Mouse (Mus musculus) CD4-positive naive resting alpha-beta T cell, adult 76 days (primary cell): ENCODE measurements around the gene Gm3106. TPM values are rescaled to one million over a fixed set of nuclear protein-coding genes. Genes with fewer than 3 reads are reported as not detected.

Source experiments
- total RNA-seq: library from RNA; stranded (reverse); gene quantifications from one replicate; pipeline ENCODE4 v1.2.4, GENCODE M21; 2023

Gm3106 gene
- total RNA-seq: not detected

DNA sequence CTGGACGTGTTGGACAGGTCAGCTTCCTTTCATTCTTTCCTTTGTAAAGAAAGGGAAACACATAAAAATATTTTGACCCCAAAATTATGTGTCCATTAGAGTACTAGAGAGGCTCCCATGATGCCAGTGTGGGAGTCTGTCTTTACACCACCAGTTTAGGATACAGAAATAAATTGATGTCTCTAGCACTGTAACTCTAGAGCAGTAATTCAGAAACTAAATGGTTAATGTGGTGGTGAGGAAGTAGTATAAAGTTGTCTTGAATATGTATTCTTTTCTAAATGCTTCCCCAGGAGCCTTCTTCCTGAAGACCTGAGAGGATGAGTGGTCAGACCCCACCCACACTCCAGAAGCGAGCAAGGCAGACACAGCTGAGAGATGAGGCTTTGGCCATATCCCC lies at the start of gene Gm3106:
TSS of gene Gm3106 (plus strand) at position 301 of the 400 bp plus-strand sequence.

Other genes starting within 250 kb of the Gm3106 start
- gene BC061212, start 147.5 kb upstream of the Gm3106 start, total RNA-seq: not detected
- gene Gm6351, start 141.6 kb upstream of the Gm3106 start, total RNA-seq: not detected
- gene A430089I19Rik, start 88.8 kb downstream of the Gm3106 start, total RNA-seq: not detected
- gene Gm6502, start 96.4 kb downstream of the Gm3106 start, total RNA-seq: not detected
- not detected for gene AA792892, start 121.7 kb downstream of the Gm3106 start, total RNA-seq
- not detected for gene Gm7682, start 227.8 kb downstream of the Gm3106 start, total RNA-seq